Mouse (Mus musculus): Measurements from ENCODE around the gene Nos1ap. TPM values are rescaled to one million over a fixed set of nuclear protein-coding genes. Genes with fewer than 3 reads are reported as not detected.

Nos1ap gene
- polyA plus RNA-seq, 1 experiment from 2014 or later, result 7.9 TPM

GRCm38 (mm10) chr1:170432288-170432687 lies 157.4 kb downstream of the Nos1ap start:
- ATAC-seq (ENCODE audit: insufficient read depth), result no peak
- Histone ChIP-seq H3K27me3 (ENCODE audit: insufficient read depth, low read length) (no peaks in the 10 kb centered on the region), H3K36me3 (ENCODE audit: insufficient read depth) (no peaks in the 10 kb centered on the region), H3K4me1 (ENCODE audit: insufficient read depth) (no peaks in the 10 kb centered on the region), H3K9me3 (ENCODE audit: low read depth, low read length) (no peaks in the 10 kb centered on the region), H3K9ac (no peak overlapping the region), H3K27ac (ENCODE audit: low read depth) (no peak overlapping the region), H3K4me2 (no peak overlapping the region), H3K4me3 (ENCODE audit: low read depth, low read length) (no peak overlapping the region)
- no peak for TF ChIP-seq CTCF (IDR thresholded peaks at IDR 0.05; ENCODE audit: low read depth)
- WGBS, result 85% methylated on average over 5 of the region's 5 CpGs
- DNase-seq, result no peak

- Histone ChIP-seq H3K9ac (no peak overlapping the region), H3K4me2 (no peak overlapping the region), H3K27me3 (ENCODE audit: insufficient read depth, low read length) (no peaks in the 10 kb centered on the region), H3K4me1 (ENCODE audit: insufficient read depth) (no peaks in the 10 kb centered on the region), H3K27ac (ENCODE audit: low read depth) (no peak overlapping the region), H3K36me3 (ENCODE audit: insufficient read depth) (no peaks in the 10 kb centered on the region), H3K4me3 (ENCODE audit: low read depth, low read length) (no peak overlapping the region), H3K9me3 (ENCODE audit: low read depth, low read length) (no peaks in the 10 kb centered on the region)
- DNase-seq (peak; percentile 70), ATAC-seq (ENCODE audit: insufficient read depth) (peak; percentile 84)
- WGBS, result 40% methylated on average over 5 of the region's 5 CpGs
- TF ChIP-seq CTCF (IDR thresholded peaks at IDR 0.05; ENCODE audit: low read depth), result no peak
Measured at GRCm38 (mm10) chr1:170431312-170431711, 158.3 kb downstream of the Nos1ap start.

DNA sequence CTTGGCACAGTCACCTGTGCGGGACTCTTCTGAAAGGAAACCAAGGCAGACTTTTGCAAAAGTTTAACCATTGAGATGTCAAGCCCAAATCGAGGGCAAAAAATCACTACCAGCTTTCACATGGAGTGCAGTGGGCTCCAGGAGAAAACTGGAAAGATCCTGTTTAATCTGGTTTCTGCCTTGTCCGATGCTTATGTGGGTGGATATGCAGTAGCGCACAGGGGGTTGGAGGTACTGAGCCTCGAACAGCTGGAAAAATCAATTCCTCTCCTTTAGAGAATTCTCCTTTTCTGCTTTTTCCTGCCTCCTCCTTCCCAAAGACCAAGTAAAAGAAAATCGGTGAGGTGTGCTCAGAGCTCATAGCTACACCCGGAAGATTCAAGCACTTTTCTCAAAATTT lies 159.0 kb downstream of the Nos1ap start:
- Histone ChIP-seq H3K36me3 (ENCODE audit: insufficient read depth) (no peaks in the 10 kb centered on the region), H3K9me3 (ENCODE audit: low read depth, low read length) (no peaks in the 10 kb centered on the region), H3K27me3 (ENCODE audit: insufficient read depth, low read length) (no peaks in the 10 kb centered on the region), H3K4me3 (ENCODE audit: low read depth, low read length) (no peak overlapping the region), H3K4me2 (no peak overlapping the region), H3K4me1 (ENCODE audit: insufficient read depth) (no peaks in the 10 kb centered on the region), H3K9ac (no peak overlapping the region), H3K27ac (ENCODE audit: low read depth) (no peak overlapping the region)
- no peak for TF ChIP-seq CTCF (IDR thresholded peaks at IDR 0.05; ENCODE audit: low read depth)
- WGBS, result 90% methylated on average over 7 of the region's 7 CpGs
- DNase-seq (no peak), ATAC-seq (ENCODE audit: insufficient read depth) (no peak)

DNA sequence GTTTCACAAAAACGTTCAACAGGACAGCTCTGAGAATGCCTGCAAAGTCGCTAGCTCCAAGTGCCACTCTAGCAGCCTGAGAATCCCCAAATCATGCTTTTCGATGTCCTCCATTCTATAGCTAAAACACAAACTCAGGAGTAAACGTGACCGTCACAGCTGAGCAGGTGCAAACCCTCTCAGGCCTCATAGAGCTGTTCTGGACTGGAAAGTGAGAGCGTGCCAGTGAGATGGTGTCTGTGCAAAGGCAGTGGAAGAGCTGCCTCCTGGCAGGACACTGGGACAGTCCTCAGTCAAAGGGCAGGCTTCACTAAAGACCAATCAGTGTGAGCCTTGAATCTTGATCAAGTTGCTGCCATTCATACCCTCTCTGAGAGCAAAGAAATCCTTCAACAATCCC lies 160.0 kb downstream of the Nos1ap start:
- no peak for TF ChIP-seq CTCF (IDR thresholded peaks at IDR 0.05; ENCODE audit: low read depth)
- 73% methylated on average over 6 of the region's 6 CpGs for WGBS
- Histone ChIP-seq H3K27me3 (ENCODE audit: insufficient read depth, low read length) (no peaks in the 10 kb centered on the region), H3K9me3 (ENCODE audit: low read depth, low read length) (no peaks in the 10 kb centered on the region), H3K4me1 (ENCODE audit: insufficient read depth) (no peaks in the 10 kb centered on the region), H3K9ac (no peak overlapping the region), H3K36me3 (ENCODE audit: insufficient read depth) (no peaks in the 10 kb centered on the region), H3K27ac (ENCODE audit: low read depth) (no peak overlapping the region), H3K4me3 (ENCODE audit: low read depth, low read length) (no peak overlapping the region), H3K4me2 (no peak overlapping the region)
- ATAC-seq (ENCODE audit: insufficient read depth) (no peak), DNase-seq (no peak)

GRCm38 (mm10) chr1:170428141-170428540 lies 161.5 kb downstream of the Nos1ap start:
- ATAC-seq (ENCODE audit: insufficient read depth) (no peak), DNase-seq (no peak)
- H3K27me3 ChIP-seq (ENCODE audit: insufficient read depth, low read length), result no peaks in the 10 kb centered on the region
- TF ChIP-seq CTCF (IDR thresholded peaks at IDR 0.05; ENCODE audit: low read depth), result no peak
- no peaks in the 10 kb centered on the region for H3K4me1 ChIP-seq (ENCODE audit: insufficient read depth)
- H3K4me2 ChIP-seq, result no peak overlapping the region
- H3K4me3 ChIP-seq (ENCODE audit: low read depth, low read length), result no peak overlapping the region
- WGBS, result 67% methylated on average over 2 of the region's 2 CpGs
- H3K27ac ChIP-seq (ENCODE audit: low read depth), result no peak overlapping the region
- H3K9me3 ChIP-seq (ENCODE audit: low read depth, low read length), result no peaks in the 10 kb centered on the region
- no peak overlapping the region for H3K9ac ChIP-seq
- H3K36me3 ChIP-seq (ENCODE audit: insufficient read depth), result no peaks in the 10 kb centered on the region

GRCm38 (mm10) chr1:170424258-170424889 lies 165.3 kb downstream of the Nos1ap start:
- H3K4me1 ChIP-seq (ENCODE audit: insufficient read depth), result no peaks in the 10 kb centered on the region
- no peak overlapping the region for H3K27ac ChIP-seq (ENCODE audit: low read depth)
- 84% methylated on average over 10 of the region's 10 CpGs for WGBS
- no peak overlapping the region for H3K4me3 ChIP-seq (ENCODE audit: low read depth, low read length)
- no peak for ATAC-seq (ENCODE audit: insufficient read depth)
- no peak for TF ChIP-seq CTCF (IDR thresholded peaks at IDR 0.05; ENCODE audit: low read depth)
- H3K36me3 ChIP-seq (ENCODE audit: insufficient read depth), result no peaks in the 10 kb centered on the region
- no peak overlapping the region for H3K9ac ChIP-seq
- no peak for DNase-seq
- H3K27me3 ChIP-seq (ENCODE audit: insufficient read depth, low read length), result no peaks in the 10 kb centered on the region
- no peak overlapping the region for H3K4me2 ChIP-seq
- no peaks in the 10 kb centered on the region for H3K9me3 ChIP-seq (ENCODE audit: low read depth, low read length)

DNA sequence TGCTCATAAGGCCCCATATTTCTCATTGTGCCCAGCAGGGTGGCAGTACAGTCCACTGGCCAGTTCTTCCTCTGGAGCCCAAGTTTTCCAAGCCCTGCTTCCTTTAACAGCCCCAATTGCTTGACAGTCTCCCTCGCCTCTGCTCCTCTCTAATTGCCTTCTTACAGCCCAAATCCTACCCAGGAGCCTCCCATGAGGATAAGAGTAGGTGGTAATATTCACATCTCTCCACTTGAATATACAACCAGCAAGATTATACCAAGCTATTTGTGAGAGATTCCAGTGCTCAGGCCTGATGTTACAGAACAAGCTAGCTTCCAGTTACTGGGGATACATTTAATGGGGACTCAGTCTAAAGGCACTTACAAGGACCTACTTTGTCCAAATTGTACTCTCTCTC lies 166.6 kb downstream of the Nos1ap start:
- no peaks in the 10 kb centered on the region for H3K36me3 ChIP-seq (ENCODE audit: insufficient read depth)
- no peaks in the 10 kb centered on the region for H3K27me3 ChIP-seq (ENCODE audit: insufficient read depth, low read length)
- WGBS, result 61% methylated on average over 1 of the region's 1 CpGs
- H3K27ac ChIP-seq (ENCODE audit: low read depth), result no peak overlapping the region
- H3K4me2 ChIP-seq, result no peak overlapping the region
- no peak for DNase-seq
- no peak overlapping the region for H3K4me3 ChIP-seq (ENCODE audit: low read depth, low read length)
- H3K4me1 ChIP-seq (ENCODE audit: insufficient read depth), result no peaks in the 10 kb centered on the region
- ATAC-seq (ENCODE audit: insufficient read depth), result no peak
- no peaks in the 10 kb centered on the region for H3K9me3 ChIP-seq (ENCODE audit: low read depth, low read length)
- no peak overlapping the region for H3K9ac ChIP-seq
- no peak for TF ChIP-seq CTCF (IDR thresholded peaks at IDR 0.05; ENCODE audit: low read depth)

DNA sequence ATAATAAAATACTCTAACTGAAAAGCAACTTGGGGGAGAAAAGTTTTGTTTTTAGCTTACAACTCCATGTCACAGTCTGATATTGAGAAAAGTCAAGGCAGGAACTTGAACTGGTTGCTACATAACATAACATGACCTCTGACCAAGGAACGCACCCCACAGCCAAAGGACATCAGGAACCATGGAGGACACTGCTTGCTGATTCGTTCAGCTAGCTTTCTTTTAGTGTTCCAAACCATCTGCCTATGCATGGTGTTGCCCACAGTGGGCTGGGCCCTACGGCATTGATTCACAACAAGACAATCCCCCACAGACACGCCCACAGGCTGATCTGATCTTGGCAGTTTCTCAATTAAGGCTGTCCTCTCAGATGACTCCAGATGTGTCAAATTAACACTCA lies 167.5 kb downstream of the Nos1ap start:
- ATAC-seq (ENCODE audit: insufficient read depth) (no peak), DNase-seq (no peak)
- Histone ChIP-seq H3K4me3 (ENCODE audit: low read depth, low read length) (no peak overlapping the region), H3K4me1 (ENCODE audit: insufficient read depth) (no peaks in the 10 kb centered on the region), H3K36me3 (ENCODE audit: insufficient read depth) (no peaks in the 10 kb centered on the region), H3K4me2 (no peak overlapping the region), H3K27ac (ENCODE audit: low read depth) (no peak overlapping the region), H3K27me3 (ENCODE audit: insufficient read depth, low read length) (no peaks in the 10 kb centered on the region), H3K9me3 (ENCODE audit: low read depth, low read length) (no peaks in the 10 kb centered on the region), H3K9ac (no peak overlapping the region)
- WGBS, result 87% methylated on average over 4 of the region's 4 CpGs
- TF ChIP-seq CTCF (IDR thresholded peaks at IDR 0.05; ENCODE audit: low read depth), result no peak

All from lung, embryonic 14.5 days (tissue).